Mouse (Mus musculus) thymus, postnatal 4 days (tissue): Measurements from ENCODE around the gene Tef.

Experiments used
- DNase-seq: peaks from one replicate; pipeline ENCODE4 v3.0.0; 2021

Tef gene

DNA sequence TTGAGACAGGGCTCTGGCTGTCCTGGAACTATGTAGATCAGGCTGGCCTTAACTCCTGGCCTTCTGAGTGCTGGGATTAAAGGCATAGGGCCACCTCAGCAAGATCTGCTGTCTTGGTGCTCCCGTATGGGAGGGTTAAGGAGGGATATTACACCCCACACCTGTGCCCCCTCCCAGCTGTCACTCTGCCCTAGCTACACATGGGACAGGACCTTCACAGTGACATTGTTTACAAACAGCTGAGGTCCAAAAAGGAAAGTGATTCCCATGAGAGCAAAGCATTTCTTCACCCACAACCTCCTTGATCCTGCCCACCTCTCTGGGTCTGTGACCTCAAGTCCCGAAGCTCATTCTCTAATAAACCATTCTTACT, 27.0 kb downstream of the Tef start:
- no peak for DNase-seq

DNA sequence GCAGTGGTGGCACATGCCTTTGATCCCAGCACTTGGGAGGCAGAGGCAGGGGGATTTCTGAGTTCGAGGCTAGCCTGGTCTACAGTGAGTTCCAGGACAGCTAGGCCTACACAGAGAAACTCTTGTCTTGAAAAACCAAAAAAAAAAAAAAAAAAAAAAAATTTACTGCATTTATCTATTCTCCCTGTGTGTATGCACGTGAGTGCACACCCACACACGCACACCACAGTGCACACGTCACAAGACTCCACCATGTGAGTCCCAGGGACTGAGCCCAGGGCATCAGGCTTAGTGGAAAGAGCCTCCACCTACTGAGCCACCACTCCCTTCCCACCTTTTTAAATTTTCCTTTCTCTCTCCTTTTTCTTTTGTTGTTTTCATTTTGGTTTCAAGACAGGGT, 28.3 kb downstream of the Tef start:
- no peak for DNase-seq

DNA sequence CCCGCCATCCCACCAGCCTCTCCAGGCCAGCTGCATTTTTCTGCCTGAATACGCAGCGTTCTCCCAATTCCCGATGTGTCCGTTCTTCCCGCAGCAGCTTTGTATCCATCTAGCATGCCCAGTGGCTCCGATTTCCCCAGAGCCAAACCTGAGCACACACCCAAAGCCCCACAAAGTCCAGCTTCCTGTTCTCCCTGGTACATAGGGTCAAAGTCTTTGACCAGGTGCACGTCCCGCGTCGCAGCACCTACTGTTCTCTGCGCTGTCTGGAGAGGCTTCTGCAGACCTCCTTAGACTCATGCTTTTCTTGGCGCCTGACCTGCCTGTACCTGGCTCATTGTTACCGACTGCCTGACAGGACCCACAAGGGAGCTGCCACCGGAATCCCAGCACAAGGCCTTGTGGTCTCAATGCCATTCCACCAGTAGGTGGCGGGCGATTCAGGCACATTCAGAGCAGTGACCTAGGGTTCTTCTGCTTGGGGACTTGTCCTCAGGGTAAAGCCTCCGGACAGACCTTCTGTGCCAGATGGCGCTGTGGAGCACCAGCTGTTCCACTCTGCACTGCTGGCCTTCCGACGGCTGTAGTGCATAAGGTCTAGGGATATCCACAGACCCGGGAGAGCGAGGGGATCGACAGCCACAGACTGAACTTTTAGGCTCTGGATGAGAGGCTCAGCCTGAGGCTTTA, 29.1 kb downstream of the Tef start:
- DNase-seq: peak; percentile 96

DNA sequence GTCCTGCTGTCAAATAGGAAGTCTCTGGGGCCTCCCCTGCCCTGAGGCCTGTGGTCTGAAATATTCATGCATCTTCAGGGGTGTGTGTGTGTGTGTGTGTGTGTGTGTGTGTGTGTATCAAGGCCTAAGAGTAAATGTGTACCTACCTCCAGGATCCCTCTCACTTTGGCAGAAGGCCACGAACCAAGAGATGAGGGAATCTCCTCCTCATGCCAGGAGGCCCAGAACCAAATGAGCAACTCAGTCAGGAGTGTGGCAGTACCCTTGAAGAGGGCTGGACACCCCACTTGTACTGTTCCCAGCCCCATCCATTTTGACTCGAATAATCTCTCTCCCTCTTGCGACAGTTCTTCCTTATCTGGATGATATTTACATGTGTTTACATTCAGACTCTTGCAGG, 30.0 kb downstream of the Tef start:
- DNase-seq: no peak

DNA sequence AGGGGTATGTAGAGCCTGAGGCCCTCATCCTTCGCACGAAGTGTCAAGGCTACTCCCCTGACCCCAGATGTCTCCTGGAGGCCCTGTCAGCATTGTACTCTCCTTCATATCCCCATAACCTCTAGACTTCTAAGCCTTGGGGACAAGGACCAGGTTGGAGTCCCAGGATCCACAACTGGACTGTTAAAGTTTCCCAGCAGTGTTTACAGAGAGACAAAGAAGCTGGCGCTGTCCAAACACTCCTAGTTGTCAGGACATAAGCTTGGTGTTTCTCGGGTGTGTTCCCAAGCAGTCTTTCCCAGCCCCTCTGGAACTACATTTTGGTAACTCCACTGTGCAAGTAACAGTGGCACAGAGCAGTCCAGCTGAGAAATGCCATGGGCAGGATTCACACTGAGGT, 31.3 kb downstream of the Tef start:
- DNase-seq: no peak

DNA sequence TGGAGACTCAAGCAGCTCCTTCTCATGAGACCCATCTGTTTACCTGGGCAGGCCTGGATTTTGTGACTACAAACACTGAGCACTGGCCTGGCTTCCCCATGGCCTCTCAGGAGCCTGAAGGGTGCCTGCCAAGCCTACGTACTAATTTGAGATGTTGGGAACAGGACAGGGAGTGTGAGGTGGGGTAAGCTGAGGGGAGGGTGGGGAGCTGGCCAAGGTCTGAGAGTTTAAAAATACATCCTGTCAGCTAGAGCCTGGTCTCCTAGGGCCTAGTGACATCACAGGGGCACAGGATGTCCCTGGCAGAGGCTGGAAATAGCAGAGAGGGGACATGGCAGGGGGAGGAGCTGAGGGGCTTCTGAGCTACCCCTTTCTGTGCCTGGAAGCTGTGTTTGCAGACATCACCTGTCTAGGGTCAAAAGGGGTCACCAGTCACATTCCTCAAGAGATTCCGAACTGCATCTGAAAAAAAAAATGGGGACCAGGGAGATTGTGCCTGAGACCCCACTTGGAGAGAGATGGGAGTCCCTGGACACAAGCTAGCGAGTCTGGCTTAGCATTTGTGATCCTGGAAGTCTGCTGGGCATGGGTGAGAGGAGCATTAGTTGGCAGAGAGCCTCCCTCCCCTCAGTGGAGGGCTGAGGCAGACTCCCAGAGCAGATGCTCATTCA, 32.1 kb downstream of the Tef start:
- DNase-seq: no peak

DNA sequence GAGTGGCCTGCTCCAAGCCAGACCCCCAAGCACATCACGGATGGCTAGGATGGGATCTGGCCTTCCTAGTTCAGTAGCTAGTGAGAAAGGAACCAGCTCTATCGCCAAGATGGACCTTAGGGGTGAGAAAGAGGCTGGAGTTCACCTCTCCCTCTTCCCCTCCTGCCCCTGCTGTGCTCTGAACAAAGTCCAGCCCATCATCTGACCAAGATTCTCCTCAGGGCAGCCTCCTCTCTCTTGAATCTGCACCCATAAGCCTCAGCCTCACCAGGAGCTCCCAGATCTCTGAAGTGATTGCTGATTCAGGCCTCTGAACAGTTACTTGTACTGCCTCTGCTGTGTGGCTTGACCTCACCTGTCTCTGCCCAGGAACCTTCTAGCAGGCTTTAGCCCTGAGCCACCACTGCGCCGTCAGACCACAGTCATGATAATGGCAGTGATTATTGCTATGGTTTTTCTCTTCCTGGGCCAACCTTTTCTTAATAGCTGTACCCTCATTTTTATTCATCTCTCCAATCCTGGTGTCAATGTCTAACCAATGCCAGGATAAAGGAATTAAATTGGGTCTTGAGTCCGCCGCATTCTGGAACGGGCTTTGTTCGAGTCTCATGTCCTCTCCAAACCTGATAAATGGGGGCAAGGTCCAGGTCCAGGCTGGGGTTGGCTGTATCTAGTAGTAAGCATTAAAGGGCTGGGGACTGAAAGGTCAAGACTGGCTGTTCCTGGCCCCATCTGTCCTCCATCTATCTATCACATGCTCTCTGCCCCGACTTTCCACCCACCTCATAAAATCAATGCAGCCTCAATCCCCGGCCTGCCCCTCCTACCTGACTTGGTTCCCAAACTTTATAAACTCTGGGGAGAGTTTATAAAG, 33.0 kb downstream of the Tef start:
- DNase-seq: no peak

DNA sequence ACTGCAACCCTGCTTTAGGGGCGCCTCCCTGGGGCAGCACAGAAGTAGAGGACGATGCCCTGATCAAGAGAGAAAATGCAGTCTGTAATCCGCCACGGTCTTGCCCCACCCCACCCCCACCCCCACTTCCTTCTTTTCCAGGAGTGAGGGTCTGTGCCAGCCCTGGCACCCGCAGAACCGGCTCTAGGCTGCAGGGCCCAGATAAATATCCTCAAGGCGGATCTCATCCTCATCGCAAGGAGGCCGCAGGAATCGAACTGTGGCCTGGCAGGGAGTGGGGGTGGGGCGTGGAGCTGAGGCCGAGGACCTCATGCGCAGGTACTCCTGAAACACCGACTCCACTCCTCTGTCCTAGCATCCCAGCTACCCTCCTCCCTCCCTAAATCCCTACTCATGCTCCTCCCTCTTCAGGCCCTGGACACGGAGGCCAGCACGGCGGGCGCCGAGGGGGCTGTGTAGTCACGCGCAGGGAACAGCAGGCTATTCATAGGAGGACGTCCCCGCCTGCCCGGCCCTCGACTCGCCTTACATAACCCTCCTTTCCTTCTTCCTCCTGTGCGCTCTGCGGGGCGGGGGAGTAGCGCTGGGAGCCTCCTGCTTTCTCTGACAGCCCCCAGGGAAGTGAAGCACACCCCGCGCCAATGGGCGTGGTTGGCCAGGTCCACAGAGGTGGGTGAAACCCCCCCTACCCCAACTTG, 34.1 kb downstream of the Tef start:
- DNase-seq: no peak

DNA sequence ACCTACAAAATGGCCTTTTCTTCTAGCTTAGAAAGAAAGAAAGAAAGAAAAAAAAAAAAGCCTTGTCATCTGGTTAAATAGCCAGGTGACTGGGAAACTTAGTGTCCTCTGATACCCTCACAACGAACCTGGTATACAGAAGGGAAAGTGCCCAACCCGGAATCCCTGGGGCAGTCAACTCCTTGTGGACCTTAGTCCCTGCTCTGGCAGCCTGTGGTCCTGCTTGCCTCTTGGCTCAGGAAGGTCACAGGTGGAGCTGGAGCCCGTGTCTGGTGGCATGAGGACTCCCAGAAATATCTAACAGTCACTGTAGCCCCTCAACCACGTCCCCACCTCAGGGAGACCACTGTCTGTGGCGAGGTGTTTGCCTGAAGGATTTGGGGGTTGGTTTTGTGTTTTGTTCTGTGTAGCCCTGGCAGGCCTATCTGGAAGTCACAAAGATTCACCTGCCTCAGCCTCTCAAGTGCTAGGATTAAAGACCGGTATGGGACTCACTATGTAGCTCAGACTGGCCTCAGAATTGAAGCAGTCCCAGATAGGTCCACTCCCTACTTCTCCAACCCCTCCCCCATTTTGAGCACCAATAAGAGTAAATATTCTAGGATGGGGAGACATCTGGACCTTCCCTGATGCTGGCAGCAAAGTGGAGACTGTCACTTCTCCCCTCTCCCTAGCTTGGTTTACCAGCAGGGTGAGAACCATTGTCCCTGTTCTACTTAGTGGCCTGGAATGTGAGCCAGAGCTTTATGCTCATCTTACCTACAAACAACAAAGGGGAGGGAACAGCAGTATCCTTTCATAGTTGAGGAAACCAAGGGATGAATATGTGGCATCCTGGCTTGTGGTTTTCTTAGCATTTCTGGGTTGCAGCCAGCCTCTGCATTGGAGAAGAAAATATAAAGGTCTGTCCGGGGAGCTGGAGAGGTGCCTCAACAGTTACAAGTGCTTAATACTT, 35.0 kb downstream of the Tef start:
- no peak for DNase-seq

DNA sequence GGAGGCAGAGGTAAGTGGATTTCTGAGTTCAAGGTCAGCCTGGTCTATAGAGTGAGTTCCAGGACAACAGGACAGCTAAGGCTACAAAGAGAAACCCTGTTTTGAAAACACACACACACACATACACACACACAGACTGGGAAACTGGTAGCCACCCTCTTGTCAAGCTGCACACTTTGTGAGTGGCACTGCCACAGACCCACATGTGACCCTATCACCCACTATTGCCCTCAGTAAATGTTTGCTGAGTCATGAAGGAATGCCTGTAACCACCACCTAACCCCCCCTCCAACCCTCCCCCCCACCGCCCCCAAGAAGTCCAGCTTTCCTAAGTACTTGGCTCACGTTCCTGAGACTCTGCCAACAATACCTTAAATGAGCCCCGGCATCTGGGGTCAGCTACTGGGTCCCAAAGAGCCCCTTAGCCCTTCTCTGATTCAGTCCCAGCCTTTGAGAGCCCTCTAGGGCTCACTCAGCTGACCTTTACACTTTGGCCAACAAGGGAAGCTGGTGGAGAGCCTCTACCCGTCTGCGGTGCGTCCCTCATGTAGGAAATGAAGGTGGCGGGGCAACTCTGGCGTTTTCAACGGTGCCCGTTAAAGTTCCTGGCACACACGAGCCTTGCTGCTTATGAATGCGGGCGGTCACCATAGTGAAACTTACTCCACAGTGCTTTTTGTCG, 36.5 kb downstream of the Tef start:
- no peak for DNase-seq

DNA sequence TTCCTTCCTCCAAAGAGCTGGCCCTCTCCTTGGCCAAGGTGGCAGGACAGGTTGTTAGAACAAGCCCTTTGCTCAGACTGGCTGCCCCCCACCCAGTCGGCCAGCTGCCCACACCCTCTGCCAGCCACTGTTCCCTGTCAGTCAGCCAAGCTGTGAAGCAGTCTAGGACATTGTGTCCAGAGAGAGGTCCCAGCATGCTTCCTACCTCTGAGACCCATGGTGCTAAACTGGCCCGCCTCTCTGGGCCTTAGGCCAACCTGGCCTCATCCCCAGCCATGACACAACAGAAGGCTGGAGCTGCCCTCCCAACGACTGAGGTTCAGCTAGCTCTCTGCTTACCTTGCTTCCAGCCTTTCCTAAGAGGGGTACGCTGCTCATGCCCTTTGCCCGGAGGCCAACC, 37.4 kb downstream of the Tef start:
- no peak for DNase-seq

DNA sequence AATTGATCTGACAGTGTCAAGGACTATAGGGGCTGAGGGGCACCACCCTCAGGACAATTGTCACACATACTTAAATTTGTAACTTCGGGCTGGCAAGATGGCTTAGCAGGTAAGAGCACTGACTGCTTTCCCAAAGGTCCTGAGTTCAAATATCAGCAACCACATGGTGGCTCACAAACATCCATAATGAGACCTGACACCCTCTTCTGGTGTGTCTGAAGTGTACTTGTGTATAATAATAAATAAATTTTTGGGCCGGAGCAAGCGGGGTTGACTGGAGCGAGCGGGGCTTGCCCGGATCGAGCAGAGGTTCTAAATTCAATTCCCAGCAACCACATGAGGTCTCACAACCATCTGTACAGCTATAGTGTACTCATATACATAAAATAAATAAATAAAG, 38.1 kb downstream of the Tef start:
- no peak for DNase-seq

DNA sequence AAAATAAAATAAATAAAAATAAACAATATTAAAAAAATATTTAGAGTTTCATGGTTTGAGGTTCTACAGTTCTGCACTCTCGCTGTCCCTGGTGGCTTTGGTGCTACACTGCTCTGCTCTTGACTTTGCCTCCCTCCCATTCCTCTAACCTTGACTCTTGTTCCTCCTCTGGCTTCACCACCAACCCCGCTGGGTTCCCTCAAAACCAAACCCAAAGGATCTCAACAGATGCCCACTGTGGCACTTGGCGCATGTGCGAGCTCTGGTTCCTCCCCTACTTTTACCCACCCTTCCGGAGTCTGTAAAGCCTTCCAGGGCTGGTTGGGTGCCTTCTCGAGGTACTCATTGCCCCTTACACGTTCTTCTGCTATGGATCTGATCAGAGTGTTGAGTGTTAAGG, 40.1 kb downstream of the Tef start:
- DNase-seq: no peak

DNA sequence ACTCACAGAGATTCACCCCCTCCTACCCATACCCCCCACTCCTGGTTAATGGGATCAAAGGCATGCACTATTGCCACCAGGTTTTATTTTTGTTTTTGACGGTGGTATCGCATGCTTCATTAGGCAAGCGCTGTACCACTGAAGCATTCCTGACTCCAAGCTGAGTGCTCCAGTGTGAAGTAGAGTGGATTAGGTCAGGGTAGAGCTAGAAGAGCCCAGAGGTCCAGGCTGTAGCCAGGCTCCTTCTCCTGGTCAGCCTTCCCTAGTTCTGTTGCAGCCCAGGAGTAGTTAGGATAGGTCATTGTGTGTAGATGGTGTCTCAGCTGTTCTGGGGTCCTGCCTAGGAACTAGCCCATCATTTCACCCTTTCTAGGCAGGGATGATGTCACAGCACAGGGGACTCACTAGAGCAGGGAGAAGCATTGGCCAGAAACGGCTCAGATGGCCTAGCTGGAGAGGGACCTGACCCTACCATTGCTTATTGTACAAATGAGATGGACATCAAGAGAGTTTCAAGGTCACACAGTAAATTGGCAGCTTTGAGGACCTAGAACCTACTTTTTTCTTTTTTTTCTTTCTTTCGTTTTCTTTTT, 42.9 kb downstream of the Tef start:
- no peak for DNase-seq

DNA sequence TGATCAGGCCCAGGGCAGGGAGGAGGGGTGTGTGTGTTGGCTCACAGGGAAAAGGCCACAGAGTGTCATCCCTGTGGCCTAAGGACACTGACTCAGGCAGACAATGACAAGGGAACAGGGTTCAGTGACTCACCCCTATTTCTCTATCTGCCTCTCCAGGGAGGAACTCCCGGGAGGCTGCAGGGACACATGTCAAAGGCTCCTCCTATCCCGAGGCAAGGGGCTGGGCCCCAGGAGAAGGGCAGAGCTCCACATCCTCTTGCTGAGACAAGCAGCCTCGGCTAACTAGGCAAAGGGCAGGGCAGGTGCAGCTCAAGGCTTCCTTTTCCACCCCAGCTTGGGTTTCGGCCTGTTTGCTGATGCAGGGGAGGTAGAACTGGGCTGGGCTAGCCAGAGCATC, 43.5 kb downstream of the Tef start:
- no peak for DNase-seq

DNA sequence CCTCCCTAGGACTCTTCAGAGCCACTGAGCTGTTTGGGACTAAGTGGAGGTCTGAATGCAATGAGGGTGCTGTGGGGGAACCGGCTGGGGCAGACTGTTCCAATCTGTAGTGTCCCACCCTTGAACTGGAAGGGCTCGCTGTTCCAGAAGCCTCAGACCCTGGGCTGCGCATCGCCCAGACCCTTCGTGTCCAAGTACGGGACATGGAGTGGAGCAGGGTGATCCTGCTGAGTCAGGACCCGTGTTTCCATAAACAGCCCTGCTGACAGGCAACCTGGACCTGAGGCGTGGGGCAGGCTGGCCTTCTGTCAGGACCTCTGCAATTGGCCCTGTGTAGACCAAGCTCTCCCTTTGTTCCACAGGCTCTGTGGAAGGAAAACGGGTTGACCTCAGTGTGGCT, 44.5 kb downstream of the Tef start:
- no peak for DNase-seq

DNA sequence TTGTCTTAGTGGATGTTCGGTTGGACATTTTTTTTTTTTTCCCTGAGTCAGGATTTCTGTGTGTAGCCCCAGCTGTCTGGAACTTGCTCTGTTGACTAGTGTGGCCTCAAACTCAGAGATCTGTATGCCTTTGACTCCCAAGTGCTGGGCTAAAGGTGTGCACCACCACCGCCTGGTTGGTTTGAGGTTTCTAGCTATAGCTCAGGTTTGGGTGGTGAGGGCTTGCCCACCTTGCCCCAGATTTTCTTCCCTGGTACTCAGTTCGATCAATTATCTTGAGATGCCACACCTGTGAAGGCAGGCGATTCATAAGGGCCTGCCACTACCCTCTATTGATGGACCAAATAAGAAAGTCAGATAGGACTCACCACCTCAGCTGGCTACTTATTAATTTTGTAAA, 44.9 kb downstream of the Tef start:
- no peak for DNase-seq

DNA sequence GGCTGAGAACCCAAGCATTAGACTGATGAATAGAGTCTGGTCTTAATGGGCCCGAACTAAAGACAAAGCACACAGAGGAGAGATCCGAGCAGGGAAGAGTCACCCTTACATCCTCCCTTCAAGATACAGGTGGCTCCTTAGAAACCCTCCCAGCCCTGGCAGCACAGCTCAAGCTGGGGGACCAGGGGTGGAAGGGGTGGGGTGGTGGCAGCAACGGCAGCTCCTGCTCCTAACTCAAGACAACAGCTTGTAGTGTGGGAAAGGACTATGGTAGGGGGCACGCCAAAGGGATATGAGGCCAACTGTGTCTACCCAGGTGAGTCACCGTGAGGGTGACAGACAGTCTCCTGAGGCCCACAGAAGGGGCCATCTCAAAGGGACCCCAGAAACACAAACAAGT, 45.6 kb downstream of the Tef start:
- DNase-seq: no peak

DNA sequence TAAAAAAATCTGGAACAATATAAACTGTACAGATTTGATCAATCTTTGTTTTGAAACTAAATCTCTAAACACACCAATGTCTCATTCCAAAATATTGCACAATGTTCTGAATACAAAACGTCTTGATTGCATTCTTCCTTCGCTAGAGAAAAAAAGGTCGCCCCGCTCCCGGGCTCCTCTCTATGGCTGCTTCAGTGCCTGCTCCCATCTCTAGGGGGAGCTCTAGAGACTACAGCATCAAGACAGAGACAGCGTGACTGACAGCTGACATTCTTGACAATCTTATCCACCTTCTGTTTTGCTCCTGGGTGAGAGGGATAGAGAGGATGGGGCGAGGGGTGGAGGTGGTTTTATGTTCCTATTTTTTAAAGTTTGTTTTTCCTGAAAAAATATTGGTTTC, 46.1 kb downstream of the Tef start:
- DNase-seq: peak; percentile 79

DNA sequence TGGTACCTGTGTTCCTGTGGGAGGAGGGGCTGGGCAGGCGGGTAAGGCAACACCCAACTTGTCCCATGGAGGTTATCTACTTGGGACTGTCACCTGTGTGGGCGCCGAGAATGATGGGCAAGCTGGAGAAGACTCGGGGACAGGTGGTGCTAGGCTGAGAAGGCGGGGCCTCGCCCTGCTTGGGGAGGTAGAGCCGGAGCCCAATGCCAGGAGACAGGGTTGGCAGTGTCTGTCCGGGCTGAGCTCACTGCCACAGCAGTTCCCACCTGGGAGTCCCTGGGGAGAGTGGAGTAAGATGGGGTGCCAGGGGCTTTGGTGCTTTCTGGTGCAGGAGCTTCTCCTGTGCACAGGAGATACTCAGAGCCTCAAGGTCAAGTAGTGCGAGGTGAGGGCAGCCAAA, 46.9 kb downstream of the Tef start:
- DNase-seq: no peak

DNA sequence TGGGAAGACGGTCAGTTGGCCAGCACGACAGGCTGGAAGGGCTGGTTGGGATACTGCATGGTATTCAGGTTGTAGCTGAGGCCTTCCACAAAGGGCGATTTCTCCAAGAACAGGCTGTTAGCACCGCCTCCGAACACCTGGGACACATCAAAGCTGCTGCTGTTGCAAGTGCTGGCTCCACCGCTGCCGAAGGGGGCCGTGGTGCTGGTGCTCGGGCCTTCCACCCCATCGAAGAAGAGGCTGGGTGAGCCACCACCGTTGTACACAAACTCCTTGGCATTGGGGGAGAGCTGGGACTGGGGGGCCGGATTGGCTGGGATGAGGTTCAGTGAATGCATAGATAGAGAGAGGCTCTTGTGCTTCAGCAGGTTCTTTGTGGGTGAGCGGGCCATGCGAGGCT, 48.5 kb downstream of the Tef start:
- DNase-seq: peak; percentile 53
